Mouse (Mus musculus) liver, embryonic 15.5 days (tissue): ENCODE data around the gene Vps35l. TPM values are rescaled to one million over a fixed set of nuclear protein-coding genes. Genes with fewer than 3 reads are reported as not detected.

Experiments used
- ATAC-seq: fragments of 200-750 bp; cut with Nextera tagmentation; 2 replicates; pipeline ENCODE4 v1.8.0; 2017; ENCODE audit warnings: moderate number of reproducible peaks, mild to moderate bottlenecking, moderate library complexity; ENCODE audit not compliant: insufficient read depth
- H3K27ac ChIP-seq: fragments of 300-500 bp; sonication (generic); replicated peaks from 2 replicates; pipeline ENCODE4 v1.5.1; 2015; ENCODE audit warnings: mild to moderate bottlenecking, inconsistent platforms
- H3K27me3 ChIP-seq: fragments of 300-500 bp; sonication (generic); 2 replicates; pipeline ENCODE4 v1.6.1; 2015; ENCODE audit warnings: mild to moderate bottlenecking, inconsistent platforms
- H3K36me3 ChIP-seq: fragments of 300-500 bp; sonication (generic); replicated peaks from 2 replicates; pipeline ENCODE4 v1.6.1; 2015; ENCODE audit warnings: moderate library complexity, mild to moderate bottlenecking, inconsistent platforms
- H3K4me1 ChIP-seq: fragments of 300-500 bp; sonication (generic); replicated peaks from 2 replicates; pipeline ENCODE4 v1.6.1; 2015; ENCODE audit warnings: inconsistent platforms
- H3K4me2 ChIP-seq: fragments of 300-500 bp; sonication (generic); 2 replicates; pipeline ENCODE4 v1.6.1; 2015; ENCODE audit warnings: moderate library complexity, mild to moderate bottlenecking, inconsistent platforms
- H3K4me3 ChIP-seq: fragments of 300-500 bp; sonication (generic); replicated peaks from 2 replicates; pipeline ENCODE4 v1.5.1; 2015; ENCODE audit warnings: mild to moderate bottlenecking, inconsistent platforms
- H3K9ac ChIP-seq: fragments of 300-500 bp; sonication (generic); 2 replicates; pipeline ENCODE4 v1.6.1; 2015; ENCODE audit warnings: moderate library complexity, mild to moderate bottlenecking, inconsistent platforms
- H3K9me3 ChIP-seq: fragments of 300-500 bp; sonication (generic); replicated peaks from 2 replicates; pipeline ENCODE4 v1.6.1; 2016; ENCODE audit warnings: inconsistent platforms
- WGBS: fragments of 180-500 bp; shearing (Covaris S2); methylation state at CpG from one replicate; pipeline ENCODE4 v1.1.7; 2015; ENCODE audit warnings: mixed read lengths; ENCODE audit not compliant: insufficient replicate concordance; 5-methylcytosine and 5-hydroxymethylcytosine counted together
- polyA plus RNA-seq: library from polyadenylated mRNA; unstranded; fragments of >200 nt; fragmentation: Nextera tagmentation; extraction: Ambion mirVana; gene quantifications from 2 replicates; pipeline ENCODE4 v1.2.1, GENCODE M21; 2015

Vps35l gene
- polyA plus RNA-seq, 1 experiment from 2014 or later, result 34.0 TPM

- Histone ChIP-seq H3K27ac (no peak overlapping the region), H3K9me3 (no peaks in the 10 kb centered on the region), H3K9ac (no peak overlapping the region), H3K4me1 (no peaks in the 10 kb centered on the region), H3K36me3 (peaks cover 22% of the 10 kb centered on the region), H3K4me2 (no peak overlapping the region), H3K4me3 (no peak overlapping the region), H3K27me3 (no peaks in the 10 kb centered on the region)
- 58% methylated on average over 7 of the region's 7 CpGs for WGBS
- ATAC-seq, result no peak
These were observed 81.3 kb downstream of the Vps35l start for GRCm38 (mm10) chr7:118821356-118821755.

DNA sequence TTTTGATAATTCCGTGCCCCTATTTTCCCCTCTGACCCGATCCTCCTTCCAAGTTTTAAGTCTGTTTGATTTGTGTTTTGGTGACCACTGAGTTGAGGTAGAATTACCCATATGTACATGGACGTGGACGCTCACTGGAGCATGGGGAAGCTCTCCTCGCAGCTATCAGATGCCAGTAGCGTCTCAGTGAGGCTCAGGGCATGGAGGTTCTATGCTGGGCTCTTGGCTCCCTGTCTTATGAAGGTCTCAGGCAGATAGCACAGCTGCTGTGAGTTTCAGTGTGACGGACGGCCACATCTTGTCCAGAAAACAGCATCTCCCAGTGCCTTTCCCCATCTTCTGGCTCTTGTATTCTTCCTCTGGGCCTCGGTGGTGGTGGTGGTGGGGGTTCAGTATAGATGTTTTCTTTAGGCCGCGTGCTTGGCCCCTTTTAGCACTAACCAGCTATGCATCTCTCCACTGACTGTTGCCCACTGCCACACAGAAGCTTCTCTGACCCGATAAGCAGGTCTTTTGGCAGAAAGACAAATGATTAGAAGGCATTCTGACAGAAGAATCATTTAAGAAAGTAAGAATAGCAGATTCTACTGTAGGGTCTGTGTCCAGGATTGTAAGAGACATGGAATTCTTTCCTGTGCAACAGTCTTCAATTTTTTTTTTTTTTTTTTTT is 82.0 kb downstream of the Vps35l start:
- no peak for ATAC-seq
- no peak overlapping the region for H3K9ac ChIP-seq
- no peaks in the 10 kb centered on the region for H3K9me3 ChIP-seq
- H3K36me3 ChIP-seq, result peaks cover 29% of the 10 kb centered on the region
- H3K4me1 ChIP-seq, result no peaks in the 10 kb centered on the region
- H3K27ac ChIP-seq, result no peak overlapping the region
- no peaks in the 10 kb centered on the region for H3K27me3 ChIP-seq
- no peak overlapping the region for H3K4me3 ChIP-seq
- no peak overlapping the region for H3K4me2 ChIP-seq
- WGBS, result 73% methylated on average over 12 of the region's 12 CpGs

DNA sequence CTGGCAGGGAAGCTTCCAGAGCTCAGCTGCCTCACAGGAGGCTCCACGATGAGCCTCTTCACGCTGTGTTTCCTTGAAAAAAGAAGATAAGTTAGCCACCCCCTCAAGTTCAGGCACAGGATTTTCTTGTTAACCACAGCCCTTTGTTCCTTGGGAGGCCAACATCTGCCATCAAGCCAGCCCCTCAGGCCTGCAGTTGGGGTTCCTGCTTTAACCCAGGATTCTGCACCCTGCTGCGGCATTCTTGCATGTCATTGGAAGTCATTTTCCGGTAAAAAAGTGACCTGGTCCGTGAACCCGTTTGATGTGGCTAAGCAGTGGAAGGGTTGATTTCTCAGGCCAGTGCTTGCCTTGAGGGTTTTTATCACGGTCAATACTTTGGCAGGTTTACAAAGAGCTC is 84.4 kb downstream of the Vps35l start:
- H3K27ac ChIP-seq, result no peak overlapping the region
- peaks cover 15% of the 10 kb centered on the region for H3K36me3 ChIP-seq
- no peak for ATAC-seq
- no peak overlapping the region for H3K4me2 ChIP-seq
- 72% methylated on average over 7 of the region's 7 CpGs for WGBS
- H3K27me3 ChIP-seq, result no peaks in the 10 kb centered on the region
- no peaks in the 10 kb centered on the region for H3K4me1 ChIP-seq
- no peak overlapping the region for H3K4me3 ChIP-seq
- no peak overlapping the region for H3K9ac ChIP-seq
- no peaks in the 10 kb centered on the region for H3K9me3 ChIP-seq

DNA sequence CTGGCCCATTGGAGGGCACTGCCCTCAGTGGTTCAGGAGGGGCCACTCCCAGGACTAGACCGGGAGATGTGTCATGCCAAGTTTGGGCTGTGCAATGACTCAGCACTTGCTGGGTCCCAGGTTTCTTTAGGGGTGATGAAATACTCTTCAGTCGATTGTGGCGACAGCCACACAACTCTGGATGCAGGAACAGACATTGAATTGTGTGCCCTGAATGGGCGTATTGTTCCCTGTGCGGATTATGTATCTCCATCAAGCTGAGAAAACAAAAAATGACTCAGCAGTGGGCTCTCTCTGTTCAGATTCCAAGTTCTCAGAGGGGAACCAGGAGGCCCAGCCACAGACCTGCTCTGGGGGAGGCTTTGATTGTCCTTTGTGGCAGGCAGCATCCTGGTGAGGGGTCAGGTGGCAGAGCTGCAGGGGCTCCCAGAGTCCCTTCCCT is 88.0 kb downstream of the Vps35l start:
- WGBS, result 62% methylated on average over 5 of the region's 5 CpGs
- no peak for ATAC-seq
- H3K36me3 ChIP-seq, result peaks cover 22% of the 10 kb centered on the region

DNA sequence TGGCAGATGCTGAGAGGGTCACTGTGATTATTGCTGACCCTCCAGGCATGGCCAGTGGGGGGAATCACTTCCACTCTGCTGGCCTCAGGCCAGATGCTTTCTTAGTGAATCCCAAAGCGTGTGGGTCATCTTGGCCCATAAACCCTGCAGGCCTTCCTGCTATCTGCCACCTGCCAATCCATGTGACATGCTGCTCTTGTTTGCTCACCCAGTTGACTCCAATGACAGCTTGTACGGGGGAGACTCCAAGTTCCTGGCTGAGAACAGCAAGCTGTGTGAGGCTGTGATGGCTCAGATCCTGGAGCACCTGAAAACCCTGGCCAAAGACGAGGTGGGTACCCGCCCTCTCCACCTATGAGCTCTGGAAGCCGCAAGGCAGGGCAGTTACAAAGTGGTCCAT is 97.9 kb downstream of the Vps35l start:
- no peak overlapping the region for H3K4me2 ChIP-seq
- H3K36me3 ChIP-seq, result peaks cover 69% of the 10 kb centered on the region
- no peaks in the 10 kb centered on the region for H3K9me3 ChIP-seq
- no peak overlapping the region for H3K4me3 ChIP-seq
- H3K9ac ChIP-seq, result no peak overlapping the region
- 70% methylated on average over 5 of the region's 5 CpGs for WGBS
- no peak for ATAC-seq
- H3K27ac ChIP-seq, result no peak overlapping the region
- no peaks in the 10 kb centered on the region for H3K27me3 ChIP-seq
- no peaks in the 10 kb centered on the region for H3K4me1 ChIP-seq

More for the DNA sequence above, 88.0 kb downstream of the Vps35l start:
- Histone ChIP-seq H3K4me2 (no peak overlapping the region), H3K4me1 (no peaks in the 10 kb centered on the region), H3K9me3 (no peaks in the 10 kb centered on the region), H3K4me3 (no peak overlapping the region), H3K9ac (no peak overlapping the region), H3K27me3 (no peaks in the 10 kb centered on the region), H3K27ac (no peak overlapping the region)

DNA sequence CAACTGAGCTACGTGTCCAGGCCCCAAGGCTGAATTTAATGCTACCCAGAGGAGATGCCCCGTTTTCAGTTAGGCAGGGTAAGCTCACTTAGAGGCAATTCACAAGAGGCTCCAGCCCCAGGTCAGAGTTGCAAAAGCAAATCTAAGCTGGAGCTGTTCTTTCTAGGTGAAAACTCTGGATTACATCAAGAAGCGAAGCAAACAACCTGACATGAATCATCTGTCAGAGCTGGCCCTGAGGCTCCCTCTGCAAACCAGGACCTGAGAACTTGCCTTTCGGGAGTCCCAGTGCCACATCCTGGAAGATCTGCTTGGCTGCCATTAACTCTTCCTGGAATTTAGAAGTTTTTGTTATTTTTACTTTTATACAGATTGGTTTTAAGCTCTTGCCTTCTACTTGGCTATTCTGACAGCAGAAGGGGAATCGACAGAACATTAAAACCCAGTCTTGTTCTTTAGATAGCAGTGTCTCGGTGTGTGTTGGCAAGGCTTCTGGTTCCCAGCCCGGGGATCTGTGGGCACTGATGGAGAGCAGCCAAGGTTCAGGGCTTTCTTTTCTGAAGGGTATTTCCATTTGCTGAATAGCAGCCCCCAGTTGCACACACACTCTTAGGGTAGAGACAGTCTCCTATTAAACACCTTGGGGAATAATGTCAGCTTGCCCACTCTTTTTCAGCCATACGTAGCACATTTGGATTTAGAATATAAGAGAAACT is 101.2 kb downstream of the Vps35l start:
- Histone ChIP-seq H3K27ac (no peak overlapping the region), H3K27me3 (no peaks in the 10 kb centered on the region), H3K9me3 (no peaks in the 10 kb centered on the region), H3K4me2 (no peak overlapping the region), H3K36me3 (peaks cover 85% of the 10 kb centered on the region), H3K4me1 (no peaks in the 10 kb centered on the region), H3K4me3 (no peak overlapping the region), H3K9ac (no peak overlapping the region)
- ATAC-seq, result no peak
- 75% methylated on average over 8 of the region's 8 CpGs for WGBS

DNA sequence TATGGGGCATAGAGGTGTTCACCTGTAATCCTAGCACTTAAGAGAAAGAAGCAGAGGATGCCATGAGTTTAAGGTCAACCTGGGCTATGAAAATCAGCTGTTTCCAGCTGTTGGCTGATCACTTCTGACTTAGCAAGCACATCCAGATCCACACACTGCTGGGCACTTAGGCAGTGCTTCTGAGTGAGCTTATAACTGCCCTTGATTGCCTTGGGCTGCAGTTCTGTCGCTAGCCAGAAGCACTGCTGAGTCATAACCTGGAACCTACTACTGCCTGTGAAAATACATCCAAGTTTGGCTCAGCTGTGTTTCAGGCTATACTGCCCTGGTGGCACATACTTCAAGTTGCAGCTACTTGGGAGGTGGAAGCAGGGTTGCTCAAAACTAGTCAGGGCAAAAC is 101.8 kb downstream of the Vps35l start:
- peaks cover 90% of the 10 kb centered on the region for H3K36me3 ChIP-seq
- H3K9ac ChIP-seq, result no peak overlapping the region
- H3K4me2 ChIP-seq, result no peak overlapping the region
- H3K27me3 ChIP-seq, result no peaks in the 10 kb centered on the region
- H3K27ac ChIP-seq, result no peak overlapping the region
- no peak for ATAC-seq
- 57% methylated on average over 1 of the region's 1 CpGs for WGBS
- H3K9me3 ChIP-seq, result no peaks in the 10 kb centered on the region
- H3K4me3 ChIP-seq, result no peak overlapping the region
- H3K4me1 ChIP-seq, result no peaks in the 10 kb centered on the region

- no peaks in the 10 kb centered on the region for H3K27me3 ChIP-seq
- no peaks in the 10 kb centered on the region for H3K9me3 ChIP-seq
- peaks cover 91% of the 10 kb centered on the region for H3K36me3 ChIP-seq
- H3K27ac ChIP-seq, result no peak overlapping the region
- H3K4me3 ChIP-seq, result no peak overlapping the region
- WGBS, result 67% methylated on average over 4 of the region's 4 CpGs
- H3K9ac ChIP-seq, result no peak overlapping the region
- no peak for ATAC-seq
- H3K4me2 ChIP-seq, result no peak overlapping the region
- no peaks in the 10 kb centered on the region for H3K4me1 ChIP-seq
These were observed 102.9 kb downstream of the Vps35l start for GRCm38 (mm10) chr7:118842938-118843337.

DNA sequence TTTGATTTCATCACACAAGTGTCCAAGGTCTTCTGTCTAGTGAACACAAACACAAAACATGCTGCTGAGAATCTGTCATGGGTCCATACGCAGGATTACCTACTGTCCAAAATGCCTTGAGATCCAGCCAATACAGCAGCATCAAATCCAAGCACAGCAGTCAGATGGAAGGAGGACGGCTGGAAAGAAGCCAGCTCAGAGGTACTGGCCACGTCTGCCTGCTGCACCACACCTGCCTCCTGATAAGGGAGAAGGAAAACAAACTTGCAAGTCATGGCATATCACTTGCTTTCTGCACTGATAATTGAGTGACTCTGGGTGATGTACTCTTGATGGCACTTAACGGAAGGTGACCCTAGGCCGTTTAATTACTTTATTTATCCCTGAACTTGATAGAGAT is 105.1 kb downstream of the Vps35l start:
- Histone ChIP-seq H3K9me3 (no peaks in the 10 kb centered on the region), H3K9ac (no peak overlapping the region), H3K27ac (no peak overlapping the region), H3K27me3 (no peaks in the 10 kb centered on the region), H3K4me2 (no peak overlapping the region), H3K36me3 (peaks cover 92% of the 10 kb centered on the region), H3K4me3 (no peak overlapping the region), H3K4me1 (peaks cover 7% of the 10 kb centered on the region)
- ATAC-seq, result no peak
- WGBS, result 55% methylated on average over 5 of the region's 5 CpGs

DNA sequence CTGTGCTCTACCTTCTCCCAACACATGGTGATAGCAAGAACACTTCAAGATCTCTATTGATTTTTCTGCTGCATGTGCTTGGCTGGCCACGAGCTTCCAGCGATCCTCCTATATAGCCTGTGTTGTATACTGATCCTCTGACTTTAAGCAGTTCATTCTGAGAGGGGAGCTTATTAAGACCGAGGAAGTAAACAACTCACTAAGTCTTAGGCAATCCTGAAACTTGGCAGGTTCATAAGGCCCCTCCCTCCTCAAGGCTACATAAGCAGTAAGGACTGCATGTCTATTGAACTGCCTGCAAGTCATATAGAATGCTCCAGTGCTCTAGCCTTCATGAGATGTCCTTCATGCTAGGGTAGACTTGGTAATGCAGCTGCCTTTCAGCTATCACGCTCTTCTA is 106.3 kb downstream of the Vps35l start:
- no peak overlapping the region for H3K9ac ChIP-seq
- no peaks in the 10 kb centered on the region for H3K27me3 ChIP-seq
- 84% methylated on average over 4 of the region's 4 CpGs for WGBS
- no peak overlapping the region for H3K4me3 ChIP-seq
- H3K4me1 ChIP-seq, result peaks cover 12% of the 10 kb centered on the region
- H3K4me2 ChIP-seq, result no peak overlapping the region
- no peaks in the 10 kb centered on the region for H3K9me3 ChIP-seq
- peaks cover 91% of the 10 kb centered on the region for H3K36me3 ChIP-seq
- no peak overlapping the region for H3K27ac ChIP-seq
- ATAC-seq, result no peak

GRCm38 (mm10) chr7:118848796-118849195 is 108.8 kb downstream of the Vps35l start:
- peaks cover 88% of the 10 kb centered on the region for H3K36me3 ChIP-seq
- whole genome bisulfite sequencing, result 61% methylated on average over 10 of the region's 10 CpGs

More at GRCm38 (mm10) chr7:118848796-118849195, 108.8 kb downstream of the Vps35l start:
- Histone ChIP-seq H3K9ac (no peak overlapping the region), H3K4me3 (no peak overlapping the region), H3K9me3 (no peaks in the 10 kb centered on the region), H3K27me3 (no peaks in the 10 kb centered on the region), H3K4me2 (no peak overlapping the region), H3K27ac (no peak overlapping the region), H3K4me1 (peaks cover 19% of the 10 kb centered on the region)
- ATAC-seq, result no peak
